Mouse (Mus musculus): Measurements from ENCODE around the gene Enkd1. TPM values are rescaled to one million over a fixed set of nuclear protein-coding genes. Genes with fewer than 3 reads are reported as not detected.

The Enkd1 gene
- polyA plus RNA-seq, 2 experiments from 2014 or later: 1.4 to 3.8 TPM

Other genes with a start within 250 kb of the Enkd1 start
- gene Tppp3, start 236.7 kb downstream of the Enkd1 start, polyA plus RNA-seq (2017; shearing (Covaris generic)): under 1 TPM; 0.50 to 0.60 TPM
- under 1 TPM; 0.43 to 0.62 TPM for gene Zdhhc1, start 211.3 kb downstream of the Enkd1 start, polyA plus RNA-seq (2017; shearing (Covaris generic))
- gene Hsd11b2, start 189.5 kb downstream of the Enkd1 start, polyA plus RNA-seq (2017; shearing (Covaris generic)): not detected
- 10 to 100 TPM; 40.7 to 42.8 TPM for gene Atp6v0d1, start 142.2 kb downstream of the Enkd1 start, polyA plus RNA-seq (2017; shearing (Covaris generic))
- 1 to 10 TPM; 6.7 to 7.9 TPM for gene Ripor1, start 103.0 kb downstream of the Enkd1 start, polyA plus RNA-seq (2017; shearing (Covaris generic))
- 10 to 100 TPM; 51.3 to 61.4 TPM for gene Ctcf, start 71.6 kb downstream of the Enkd1 start, polyA plus RNA-seq (2017; shearing (Covaris generic))
- under 1 TPM in 1 of 2 experiments, not detected in 1; 0.87 TPM for gene Agrp, start 70.8 kb downstream of the Enkd1 start, polyA plus RNA-seq (2017; shearing (Covaris generic))
- 1 to 10 TPM; 6.0 to 7.9 TPM for gene Carmil2, start 21.9 kb downstream of the Enkd1 start, polyA plus RNA-seq (2017; shearing (Covaris generic))
- gene Acd, start 7.1 kb downstream of the Enkd1 start, polyA plus RNA-seq (2017; shearing (Covaris generic)): 10 to 100 TPM; 50.0 to 57.3 TPM
- gene Pard6a, start 7.1 kb downstream of the Enkd1 start, polyA plus RNA-seq (2017; shearing (Covaris generic)): 10 to 100 TPM; 10.8 to 13.8 TPM
- gene 4933405L10Rik, start 555 bp downstream of the Enkd1 start, polyA plus RNA-seq (2017; shearing (Covaris generic)): not detected
- gene Gfod2, start 50.5 kb upstream of the Enkd1 start, polyA plus RNA-seq (2017; shearing (Covaris generic)): 1 to 10 TPM; 1.8 to 4.3 TPM
- 1 to 10 TPM; 6.6 to 7.0 TPM for gene Ranbp10, start 119.1 kb upstream of the Enkd1 start, polyA plus RNA-seq (2017; shearing (Covaris generic))
- gene Tsnaxip1, start 119.5 kb upstream of the Enkd1 start, polyA plus RNA-seq (2017; shearing (Covaris generic)): not detected
- gene Cenpt, start 145.1 kb upstream of the Enkd1 start, polyA plus RNA-seq (2017; shearing (Covaris generic)): 10 to 100 TPM; 16.1 to 18.6 TPM
- gene Thap11, start 146.9 kb upstream of the Enkd1 start, polyA plus RNA-seq (2017; shearing (Covaris generic)): 1 to 10 TPM; 7.0 to 7.4 TPM
- gene Nutf2, start 152.4 kb upstream of the Enkd1 start, polyA plus RNA-seq (2017; shearing (Covaris generic)): 100 to 1,000 TPM in 1 of 2 experiments, 1 to 10 TPM in 1; 5.1 to 101 TPM
- gene Edc4, start 172.7 kb upstream of the Enkd1 start, polyA plus RNA-seq (2017; shearing (Covaris generic)): 10 to 100 TPM; 24.6 to 32.7 TPM
- 1 to 10 TPM in 1 of 2 experiments, not detected in 1; 1.3 TPM for gene Nrn1l, start 185.4 kb upstream of the Enkd1 start, polyA plus RNA-seq (2017; shearing (Covaris generic))
- 10 to 100 TPM in 1 of 2 experiments, 1 to 10 TPM in 1; 8.1 to 11.3 TPM for gene Pskh1, start 192.2 kb upstream of the Enkd1 start, polyA plus RNA-seq (2017; shearing (Covaris generic))
- gene Ctrl, start 225.7 kb upstream of the Enkd1 start, polyA plus RNA-seq (2017; shearing (Covaris generic)): 1 to 10 TPM; 3.2 to 3.3 TPM
- 100 to 1,000 TPM; 368 to 402 TPM for gene Psmb10, start 230.2 kb upstream of the Enkd1 start, polyA plus RNA-seq (2017; shearing (Covaris generic))
- gene Lcat, start 235.2 kb upstream of the Enkd1 start, polyA plus RNA-seq (2017; shearing (Covaris generic)): under 1 TPM; 0.25 to 0.61 TPM